Mouse (Mus musculus): ENCODE results near the gene Bach2.

The Bach2 gene

GRCm38 (mm10) chr4:32365144-32365907, 126.7 kb downstream of the Bach2 start:
- DNase-seq: peak; percentile 21

DNA sequence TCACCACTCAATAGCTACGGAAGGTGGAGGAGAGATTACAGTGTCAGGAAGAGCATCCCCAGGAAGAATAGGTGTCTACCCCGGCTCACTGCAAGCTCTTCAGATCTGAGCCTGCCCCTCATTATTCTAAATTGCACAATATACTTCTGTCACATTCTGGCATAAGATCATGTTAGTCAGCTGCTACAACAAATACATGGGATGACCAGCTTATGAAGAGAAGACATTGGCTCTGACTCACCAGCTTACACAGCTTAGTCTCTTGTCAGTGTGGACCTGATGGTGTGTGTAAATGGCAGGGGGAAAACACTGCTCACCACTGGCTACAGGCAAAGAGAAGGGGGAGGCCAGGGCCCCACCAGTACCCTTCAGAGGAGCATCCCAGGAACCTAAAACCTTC, 127.6 kb downstream of the Bach2 start:
- no peak for DNase-seq

DNA sequence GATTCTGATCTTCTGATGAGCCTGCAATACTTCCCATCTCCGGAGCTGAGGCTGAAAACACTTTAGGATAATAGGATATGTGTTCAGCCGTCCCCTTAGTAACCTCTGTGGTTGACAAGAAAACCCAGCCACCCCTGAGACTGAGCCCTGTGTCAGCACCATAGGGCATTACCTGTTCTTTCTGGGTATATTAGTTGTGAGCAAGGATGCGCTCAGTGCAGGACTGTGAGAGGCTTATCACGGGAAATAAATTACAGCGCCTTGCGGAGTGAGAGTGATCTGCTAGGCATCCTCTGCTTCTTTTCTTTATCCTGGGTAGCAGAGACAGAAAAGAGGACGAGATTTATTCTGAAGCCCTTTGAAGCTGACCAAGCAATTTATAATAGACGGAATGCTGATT, 129.7 kb downstream of the Bach2 start:
- no peak for DNase-seq

GRCm38 (mm10) chr4:32373085-32373484, 134.5 kb downstream of the Bach2 start:
- no peak for DNase-seq

GRCm38 (mm10) chr4:32373527-32373926, 134.9 kb downstream of the Bach2 start:
- no peak for DNase-seq

DNA sequence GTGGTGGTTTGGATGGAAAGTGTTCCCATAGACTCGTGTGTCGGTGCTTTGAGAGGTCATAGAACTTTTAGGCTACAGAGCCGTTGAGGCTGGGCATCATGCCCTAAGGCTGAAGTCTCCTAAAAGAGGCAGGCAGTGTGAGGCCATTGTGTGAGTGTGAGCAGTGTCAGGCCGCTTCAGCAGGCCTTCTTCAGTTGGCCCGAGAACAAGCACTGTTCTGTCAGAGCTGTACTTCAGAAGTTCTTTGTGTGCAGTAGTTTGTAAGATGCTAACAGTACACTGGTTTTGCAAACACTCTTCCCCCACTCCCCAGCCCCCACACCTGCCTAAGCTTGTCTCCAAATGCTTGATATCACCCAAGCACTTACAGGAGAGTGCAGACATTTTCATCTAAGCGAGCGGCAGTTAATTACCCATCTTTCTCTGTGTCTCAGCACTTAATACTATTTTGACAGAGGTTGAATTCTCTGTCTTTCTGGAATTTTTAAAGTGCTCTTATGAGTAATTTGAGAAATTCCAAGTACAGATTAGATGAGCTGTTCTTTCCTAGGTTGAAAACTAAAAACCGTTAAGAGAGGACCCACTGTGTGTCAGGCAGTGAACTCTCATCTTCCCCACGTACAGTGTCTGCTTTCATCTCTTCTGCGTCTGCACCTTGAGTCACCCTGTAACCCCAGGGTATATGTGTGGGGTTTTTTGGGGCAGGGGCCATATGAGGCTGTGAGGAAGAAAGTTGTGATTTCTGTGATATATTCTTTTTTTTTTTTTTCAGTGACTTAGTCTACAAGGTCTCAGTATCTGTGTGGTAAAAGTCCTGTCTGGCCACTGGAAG, 136.4 kb downstream of the Bach2 start:
- DNase-seq: no peak

- DNase-seq: no peak
These were observed 137.3 kb downstream of the Bach2 start for GRCm38 (mm10) chr4:32375721-32376526.

- no peak for DNase-seq
These were observed 137.9 kb downstream of the Bach2 start for GRCm38 (mm10) chr4:32376527-32376948.

GRCm38 (mm10) chr4:32379140-32379539, 140.5 kb downstream of the Bach2 start:
- no peak for DNase-seq

DNA sequence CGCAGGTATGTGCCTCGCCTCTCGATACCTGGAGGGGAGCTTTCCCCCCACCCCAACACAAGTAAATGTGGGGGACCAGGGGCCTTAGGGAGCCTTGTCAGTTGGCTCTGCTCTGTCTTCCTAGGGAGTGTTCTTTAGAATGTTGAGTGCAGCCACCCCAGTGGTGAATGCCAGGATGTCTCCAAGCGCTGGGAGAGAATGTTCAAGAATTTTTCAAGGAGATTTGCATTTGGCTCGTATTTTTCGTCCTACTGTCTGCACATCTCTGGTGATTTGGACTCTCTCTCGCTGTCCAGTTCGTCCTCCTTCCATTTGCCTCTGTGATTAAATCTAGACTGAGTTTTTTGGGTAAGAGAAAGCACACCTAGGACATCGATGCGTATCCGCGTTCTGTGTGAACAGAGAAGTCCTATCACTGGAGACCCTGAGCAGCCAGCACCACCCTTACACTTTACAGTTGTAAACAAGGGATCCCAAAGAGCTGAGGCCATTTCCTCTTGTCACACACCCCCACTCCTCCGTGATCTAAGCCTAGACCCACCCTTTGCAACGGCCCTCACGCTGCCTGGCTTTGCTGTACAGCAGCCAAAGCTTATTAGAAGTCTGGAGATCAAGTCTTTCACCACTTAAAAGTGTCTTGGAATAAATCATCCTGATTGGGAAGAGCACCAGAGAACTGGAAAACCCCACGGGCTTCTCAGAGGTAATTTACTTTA, 143.2 kb downstream of the Bach2 start:
- no peak for DNase-seq

- DNase-seq: no peak
These were observed 146.5 kb downstream of the Bach2 start for GRCm38 (mm10) chr4:32385121-32385520.

DNA sequence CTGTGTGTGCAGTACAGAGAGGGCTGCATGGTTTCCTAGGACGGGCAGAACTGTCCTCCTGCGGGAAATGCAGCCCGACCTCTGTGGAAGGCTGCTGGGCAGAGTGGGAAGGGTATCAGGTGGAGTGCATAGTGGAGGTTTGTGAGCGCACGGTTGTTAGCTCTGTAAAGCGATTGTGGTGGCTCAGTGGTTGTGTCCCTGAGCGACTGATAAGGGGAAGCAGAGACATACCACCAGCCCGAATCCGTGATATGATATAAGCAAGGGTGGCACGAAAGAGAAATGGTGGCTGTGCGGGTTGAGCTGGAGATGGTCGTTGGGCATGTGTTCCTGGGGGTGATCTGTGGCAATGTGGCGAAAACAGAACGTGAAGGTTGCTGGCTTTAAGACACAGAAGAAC, 147.0 kb downstream of the Bach2 start:
- DNase-seq: no peak

GRCm38 (mm10) chr4:32386346-32386745, 147.7 kb downstream of the Bach2 start:
- DNase-seq: no peak

GRCm38 (mm10) chr4:32386931-32387330, 148.3 kb downstream of the Bach2 start:
- DNase-seq: no peak

DNA sequence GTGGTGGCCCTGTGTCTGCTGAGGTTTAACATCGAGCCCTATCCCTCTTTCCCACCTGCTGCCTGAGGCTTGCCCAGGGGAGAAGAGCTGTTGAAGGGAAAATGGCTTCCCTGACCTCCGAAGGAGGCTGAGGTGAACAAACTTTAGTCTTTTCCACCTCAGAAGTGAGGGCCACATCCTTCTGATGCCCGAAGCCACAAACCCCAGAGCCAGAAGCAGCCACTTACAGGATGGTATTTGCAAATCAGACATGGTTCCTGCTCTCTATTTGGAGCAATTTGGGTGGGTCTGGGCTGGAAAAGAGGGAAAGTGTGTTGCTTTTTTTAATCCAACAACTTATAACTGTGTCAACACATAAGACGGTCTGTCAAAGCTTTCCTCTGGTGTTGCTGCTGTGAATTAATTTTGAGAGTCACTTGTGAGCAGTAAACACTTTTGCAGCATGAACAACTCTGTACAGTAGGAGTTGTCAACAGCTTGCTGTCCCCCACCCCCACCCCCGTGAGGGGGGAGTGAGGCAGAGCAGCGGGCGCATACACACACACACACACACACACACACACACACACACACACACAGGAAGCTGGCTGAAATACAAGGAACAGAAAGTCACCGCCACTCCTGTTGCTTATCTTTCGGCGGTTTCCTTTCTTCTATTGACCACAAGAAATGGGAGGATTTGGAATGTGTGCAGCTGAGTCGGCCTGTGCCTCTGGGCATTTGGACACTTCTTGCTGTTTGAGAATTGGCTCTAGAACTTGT, 149.1 kb downstream of the Bach2 start:
- DNase-seq: peak; percentile 61

DNA sequence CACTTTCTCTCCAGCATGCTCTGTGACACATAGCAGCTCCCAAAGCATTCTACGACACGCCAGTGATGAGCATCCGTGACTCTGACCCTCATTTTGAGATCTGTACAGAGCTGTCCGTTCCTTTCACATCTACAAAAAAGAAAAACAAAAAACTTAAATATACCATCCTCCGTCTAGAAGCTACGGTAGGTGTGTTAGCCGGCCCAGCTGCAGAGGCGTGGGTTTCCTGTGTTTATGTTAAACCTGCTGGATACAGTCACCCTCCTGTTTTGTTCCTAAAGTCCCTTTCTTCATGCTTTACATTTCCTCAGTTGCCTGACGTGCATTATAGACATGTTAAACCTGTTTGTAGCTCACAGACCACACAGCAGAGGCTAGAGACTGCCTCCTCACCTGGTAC, 150.0 kb downstream of the Bach2 start:
- DNase-seq: no peak

- no peak for DNase-seq
These were observed 150.7 kb downstream of the Bach2 start for GRCm38 (mm10) chr4:32389107-32389800.

DNA sequence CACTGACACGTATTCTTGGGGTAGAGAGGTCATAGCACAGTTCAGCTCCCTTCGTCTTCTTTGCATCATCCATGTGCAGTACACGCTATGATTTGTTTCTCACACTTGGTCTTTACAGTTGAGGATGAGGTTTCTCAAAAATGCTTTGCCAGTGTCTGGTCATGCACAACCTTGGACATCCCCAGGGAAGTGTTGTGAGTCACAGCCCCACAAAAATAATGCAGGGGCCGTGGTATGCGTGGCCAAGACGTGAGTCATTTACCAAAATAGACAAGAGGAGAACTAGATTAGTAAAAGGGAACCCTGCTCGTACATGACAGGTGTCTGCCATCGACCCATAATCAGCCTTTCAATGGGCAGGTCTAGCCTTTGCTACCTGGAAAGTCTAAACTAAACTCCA, 152.7 kb downstream of the Bach2 start:
- DNase-seq: no peak

- DNase-seq: no peak
These were observed 154.6 kb downstream of the Bach2 start for GRCm38 (mm10) chr4:32393226-32393625.

GRCm38 (mm10) chr4:32393951-32394350, 155.3 kb downstream of the Bach2 start:
- DNase-seq: no peak

DNA sequence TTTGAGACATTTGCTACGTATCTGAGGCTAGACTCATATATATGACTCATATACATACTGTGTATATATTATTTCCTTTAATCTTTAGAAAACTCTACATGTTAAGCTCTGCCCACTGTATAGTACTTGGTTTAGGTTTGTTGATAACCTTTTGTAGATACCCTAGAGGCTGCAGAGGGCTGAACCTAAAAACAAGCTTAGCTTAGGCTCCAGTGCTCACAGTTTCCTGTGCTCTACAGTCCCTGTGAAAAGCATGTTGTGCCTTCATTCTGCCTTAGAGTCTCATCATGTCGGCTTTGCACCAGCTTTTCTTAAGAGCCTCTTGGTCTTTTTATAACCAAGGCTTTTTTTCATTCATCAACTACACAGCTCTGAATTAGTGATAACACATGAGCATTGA, 156.2 kb downstream of the Bach2 start:
- DNase-seq: no peak

Measured in liver (tissue).